Mouse (Mus musculus): ENCODE measurements at regions not wholly inside any gene's neighbourhood (a gene's known extent, or its start where the extent isn't known, plus 50 kb on each side); places are given as distances from the start of the nearest gene placed in this dataset.
A peak's percentile ranks its signal among the peaks of the same experiment; 100 is the strongest.

- no peak for DNase-seq (ENCODE audit: low spot score in 2 of 2)
These were observed 64.5 kb downstream of the Gm11146 start for GRCm38 (mm10) chr16:77537351-77537750.

- DNase-seq (ENCODE audit: low spot score in 2 of 2) = no peak
These were observed 65.1 kb downstream of the Gm11146 start for GRCm38 (mm10) chr16:77536746-77537145.

GRCm38 (mm10) chr16:77536314-77536713, 65.6 kb downstream of the Gm11146 start:
- DNase-seq (ENCODE audit: low spot score in 2 of 2) = no peak

- no peak for DNase-seq (ENCODE audit: low spot score in 2 of 2)
These were observed 66.9 kb downstream of the Gm11146 start for GRCm38 (mm10) chr16:77535021-77535420.

- no peak for DNase-seq (ENCODE audit: low spot score in 2 of 2)
These were observed 70.3 kb downstream of the Gm11146 start for GRCm38 (mm10) chr16:77531596-77531995.

- DNase-seq (ENCODE audit: low spot score in 2 of 2) = no peak
These were observed 73.9 kb downstream of the Gm11146 start for GRCm38 (mm10) chr16:77527951-77528350.

- no peak for DNase-seq (ENCODE audit: low spot score in 2 of 2)
These were observed 87.3 kb downstream of the Gm11146 start for GRCm38 (mm10) chr16:77514606-77515005.

GRCm38 (mm10) chr16:77503556-77503955, 98.3 kb downstream of the Gm11146 start:
- no peak for DNase-seq (ENCODE audit: low spot score in 2 of 2)

- DNase-seq (ENCODE audit: low spot score in 2 of 2) = no peak
These were observed 99.0 kb downstream of the Gm11146 start for GRCm38 (mm10) chr16:77502916-77503315.

- no peak for DNase-seq (ENCODE audit: low spot score in 2 of 2)
These were observed 99.9 kb downstream of the Gm11146 start for GRCm38 (mm10) chr16:77502026-77502425.

GRCm38 (mm10) chr16:77500981-77501380, 100.9 kb downstream of the Gm11146 start:
- DNase-seq (ENCODE audit: low spot score in 2 of 2) = peak in 1 of 2 experiments; percentile 21

- peak in 1 of 2 experiments; percentile 10 for DNase-seq (ENCODE audit: low spot score in 2 of 2)
These were observed 101.5 kb downstream of the Gm11146 start for GRCm38 (mm10) chr16:77500413-77500812.

- DNase-seq (ENCODE audit: low spot score in 2 of 2) = peak; percentile 79 to 92
These were observed 102.2 kb downstream of the Gm11146 start for GRCm38 (mm10) chr16:77499537-77500301.

- no peak for DNase-seq (ENCODE audit: low spot score in 2 of 2)
These were observed 106.6 kb downstream of the Gm11146 start for GRCm38 (mm10) chr16:77495310-77495709.

GRCm38 (mm10) chr16:77494042-77494441, 107.9 kb downstream of the Gm11146 start:
- DNase-seq (ENCODE audit: low spot score in 2 of 2) = no peak

- DNase-seq (ENCODE audit: low spot score in 2 of 2) = no peak
These were observed 113.7 kb downstream of the Gm11146 start for GRCm38 (mm10) chr16:77488155-77488554.

GRCm38 (mm10) chr16:77479812-77480211, 122.1 kb downstream of the Gm11146 start:
- no peak for DNase-seq (ENCODE audit: low spot score in 2 of 2)

- DNase-seq (ENCODE audit: low spot score in 2 of 2) = no peak
These were observed 130.0 kb downstream of the Gm11146 start for GRCm38 (mm10) chr16:77471868-77472267.

GRCm38 (mm10) chr16:77469903-77470302, 132.0 kb downstream of the Gm11146 start:
- no peak for DNase-seq (ENCODE audit: low spot score in 2 of 2)

GRCm38 (mm10) chr16:77469328-77469875, 132.5 kb downstream of the Gm11146 start:
- DNase-seq (ENCODE audit: low spot score in 2 of 2) = no peak

- DNase-seq (ENCODE audit: low spot score in 2 of 2) = no peak
These were observed 134.7 kb downstream of the Gm11146 start for GRCm38 (mm10) chr16:77467216-77467615.

- DNase-seq (ENCODE audit: low spot score in 2 of 2) = no peak
These were observed 137.3 kb downstream of the Gm11146 start for GRCm38 (mm10) chr16:77464623-77465022.

GRCm38 (mm10) chr16:77461922-77462321, 140.0 kb downstream of the Gm11146 start:
- no peak for DNase-seq (ENCODE audit: low spot score in 2 of 2)
